Mouse (Mus musculus) regulatory T cell (primary cell): ENCODE measurements at regions not wholly inside any gene's neighbourhood (a gene's known extent, or its start where the extent isn't known, plus 50 kb on each side); places are given as distances from the start of the nearest gene placed in this dataset.
"Not testable (repeated sequence)": the region's sequence is repeated elsewhere in the genome, so short reads cannot be mapped to it uniquely, and the experiment has no call there.

Experiments used
- in situ Hi-C: fragments of 300-600 bp; cut with MboI, MseI; formaldehyde crosslinking; loops from one replicate; pipeline ENCODE4 v1.15.1; 2025; ENCODE audit warnings: high pct_unique_total_duplicates

DNA sequence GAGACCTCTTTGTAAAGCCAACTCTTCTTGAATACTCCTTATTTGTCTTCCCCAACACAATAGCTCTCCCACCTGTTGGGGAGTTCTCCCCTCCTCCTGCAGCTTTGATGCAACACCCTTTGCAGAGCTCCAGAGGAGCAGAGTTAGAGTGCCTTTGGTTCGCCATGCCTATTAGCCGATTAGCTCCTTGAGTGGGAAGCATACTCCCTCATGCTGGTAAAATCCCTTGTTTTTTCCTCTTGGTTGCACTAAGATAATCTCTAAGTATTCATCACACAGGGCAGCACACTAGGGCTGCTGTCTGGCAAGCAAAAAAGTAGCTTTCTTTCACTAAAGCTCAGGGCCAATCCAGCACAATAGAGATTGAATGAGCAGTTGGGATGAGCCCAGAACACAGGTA lies 350.4 kb downstream of the Fut8 start:
- in situ Hi-C loops: no loop called here

DNA sequence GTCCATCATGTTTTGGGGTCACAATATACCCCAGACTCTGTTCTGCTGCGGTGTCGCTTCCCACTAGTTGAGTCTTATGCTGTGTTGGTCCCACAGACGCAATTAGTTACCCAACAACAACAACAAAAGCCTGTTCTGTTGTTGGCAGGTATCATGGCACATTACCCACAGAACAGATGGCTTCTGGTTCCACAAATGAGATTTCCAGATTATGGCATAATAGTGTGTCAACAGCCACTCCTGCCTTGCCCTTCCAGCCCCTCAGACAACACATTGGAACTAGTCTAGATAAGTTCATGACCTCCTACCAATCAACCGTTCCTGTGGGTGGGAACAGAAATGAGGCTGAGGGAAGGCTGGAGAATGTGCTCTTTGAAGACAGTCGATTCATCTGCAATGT lies 351.5 kb downstream of the Fut8 start:
- in situ Hi-C loops: no loop called here

DNA sequence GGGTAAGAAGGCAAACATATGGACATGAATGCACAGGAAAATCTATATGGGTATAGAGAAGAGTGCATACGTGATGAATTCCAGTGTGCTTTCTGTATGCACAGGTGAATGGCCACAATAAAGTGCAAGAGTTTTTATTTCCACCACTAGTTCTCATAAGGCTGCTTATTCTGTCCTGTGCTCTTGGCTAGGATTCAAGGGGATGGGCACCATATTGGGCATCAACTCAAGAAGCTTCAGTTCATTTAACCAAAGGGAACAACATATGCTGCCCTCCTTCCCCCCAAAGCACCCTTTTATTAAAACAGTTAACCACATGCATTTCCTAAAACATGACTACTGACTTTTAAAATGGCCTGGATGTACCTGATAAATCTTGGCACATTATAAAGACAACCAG lies 356.2 kb downstream of the Fut8 start:
- in situ Hi-C loops: no loop called here

DNA sequence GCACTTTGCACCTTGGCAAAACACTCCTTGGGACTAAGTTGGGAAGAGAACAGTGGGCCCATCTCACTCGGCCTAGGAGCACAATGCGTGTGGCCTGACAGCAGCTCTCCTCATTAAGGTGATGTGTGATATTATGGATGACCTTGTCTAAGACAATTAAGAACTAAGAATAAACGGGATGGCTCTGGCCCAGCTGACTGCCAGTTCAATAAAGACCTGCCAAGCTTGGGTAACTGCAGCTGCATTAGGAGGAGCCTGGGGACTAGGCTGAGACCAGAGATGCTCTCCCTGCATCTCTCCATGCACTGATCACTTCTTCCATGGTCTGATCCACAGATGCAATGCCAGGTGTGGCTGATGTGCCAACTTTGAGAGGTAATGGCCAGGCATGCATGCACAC lies 356.7 kb downstream of the Fut8 start:
- in situ Hi-C loops: no loop called here

DNA sequence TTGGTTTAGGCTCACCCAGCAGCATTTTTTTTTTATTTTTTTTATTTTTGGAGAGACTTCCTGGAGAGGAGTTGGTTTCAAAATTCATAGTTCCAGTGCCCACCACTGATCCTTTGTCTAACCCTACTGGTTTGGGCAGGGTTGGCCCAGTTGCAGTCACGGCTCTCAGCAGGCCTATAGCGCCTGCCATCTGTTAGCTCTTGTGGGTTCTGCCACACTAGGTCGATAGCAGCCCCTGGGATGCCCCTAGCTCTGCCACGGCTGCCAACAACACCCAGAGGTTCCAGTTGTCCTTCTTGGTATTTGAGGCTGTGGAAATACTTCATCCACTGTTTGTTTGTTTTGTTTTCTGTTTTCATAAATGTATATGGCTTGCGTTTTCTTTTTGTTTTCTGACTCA lies 357.9 kb downstream of the Fut8 start:
- in situ Hi-C loops: no loop called here

DNA sequence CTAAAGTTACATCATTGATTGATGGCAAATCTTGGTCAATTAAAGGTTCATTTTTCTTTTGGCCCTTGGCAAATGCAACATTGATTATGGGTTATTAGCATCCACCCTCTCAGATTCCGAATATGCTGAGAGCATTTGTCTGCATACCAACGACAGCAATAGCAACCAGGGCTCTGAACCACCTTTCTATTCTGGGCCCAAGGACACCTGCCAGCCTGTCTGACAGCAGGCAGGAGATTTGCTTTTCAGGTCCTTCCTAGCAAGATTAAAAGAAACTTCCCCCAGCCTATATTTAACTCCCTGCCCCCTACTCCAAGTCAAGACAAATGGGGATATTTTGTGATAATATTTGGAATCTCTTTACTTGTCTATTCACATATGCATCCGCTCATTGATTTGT lies 358.8 kb downstream of the Fut8 start:
- in situ Hi-C loops: no loop called here

DNA sequence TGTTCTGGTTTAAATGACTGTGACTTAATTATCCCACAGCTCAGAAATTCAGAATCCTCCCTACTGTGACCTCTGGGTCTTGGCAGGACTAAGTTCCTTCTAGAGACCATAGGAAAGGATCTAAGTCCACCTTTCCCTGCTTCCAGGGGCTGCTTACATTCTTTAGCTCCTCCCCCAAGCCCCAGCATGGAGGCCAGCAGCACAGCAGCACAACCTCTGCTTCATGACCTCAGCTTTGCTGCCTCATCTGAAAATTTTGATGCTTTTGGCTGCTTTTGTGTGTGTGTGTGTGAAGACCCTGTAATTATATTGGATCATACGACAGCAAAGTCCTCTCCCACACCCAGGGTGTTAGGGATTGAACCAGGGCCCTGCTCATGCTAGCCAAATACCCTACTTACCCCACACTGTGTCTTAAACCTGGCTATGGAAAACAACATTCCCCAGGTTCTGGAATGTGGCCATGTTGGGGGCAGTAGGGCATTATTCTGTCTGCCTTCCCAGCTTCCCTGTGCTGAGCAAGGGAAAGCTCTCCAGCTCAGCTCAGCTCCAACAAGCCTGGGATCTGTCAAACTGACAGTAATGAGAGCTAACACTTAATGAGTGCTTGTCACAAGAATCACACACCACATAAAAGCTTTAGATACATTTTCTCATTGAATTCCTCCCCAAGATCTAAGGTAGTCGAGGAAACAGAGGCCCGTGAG lies 359.9 kb downstream of the Fut8 start:
- in situ Hi-C loops: no loop called here

DNA sequence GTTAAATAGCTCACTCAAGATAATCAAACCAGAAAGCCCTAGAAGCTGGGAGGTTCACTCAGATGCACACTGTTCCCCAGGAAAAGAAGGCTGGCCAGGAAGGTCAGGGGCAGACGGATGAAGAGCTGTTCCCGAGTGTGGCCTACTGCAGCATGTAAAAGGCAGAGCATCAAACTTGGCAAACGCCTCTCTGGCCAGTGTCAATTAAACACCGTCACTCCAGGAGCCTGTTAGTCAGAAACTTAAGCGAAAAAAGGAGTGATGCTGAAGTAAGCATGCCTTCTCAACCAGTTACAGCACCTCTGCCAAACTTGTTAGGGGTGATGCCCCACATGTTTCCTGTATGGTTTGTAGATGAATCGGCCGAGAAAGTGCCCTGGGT lies 360.4 kb downstream of the Fut8 start:
- in situ Hi-C loops: no loop called here

DNA sequence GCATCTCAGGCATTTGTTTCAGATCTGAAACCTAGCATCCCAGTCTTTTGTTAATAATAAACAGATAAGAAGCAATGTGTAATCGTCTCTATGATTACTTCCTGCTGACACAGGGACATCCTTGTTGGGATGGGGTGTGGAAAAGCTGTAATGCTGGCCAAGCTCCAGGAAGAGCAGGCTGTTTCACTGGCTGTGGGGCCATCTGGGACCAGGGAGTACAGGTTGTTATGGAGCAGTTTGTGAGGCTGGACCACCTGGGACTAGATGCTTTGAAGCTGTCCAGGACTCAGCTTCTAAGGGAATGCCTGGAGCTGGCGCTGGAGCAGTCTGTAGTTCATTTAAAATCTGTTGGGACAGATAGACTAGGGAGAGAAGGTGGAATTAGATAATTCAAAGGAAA lies 361.5 kb downstream of the Fut8 start:
- in situ Hi-C loops: no loop called here

DNA sequence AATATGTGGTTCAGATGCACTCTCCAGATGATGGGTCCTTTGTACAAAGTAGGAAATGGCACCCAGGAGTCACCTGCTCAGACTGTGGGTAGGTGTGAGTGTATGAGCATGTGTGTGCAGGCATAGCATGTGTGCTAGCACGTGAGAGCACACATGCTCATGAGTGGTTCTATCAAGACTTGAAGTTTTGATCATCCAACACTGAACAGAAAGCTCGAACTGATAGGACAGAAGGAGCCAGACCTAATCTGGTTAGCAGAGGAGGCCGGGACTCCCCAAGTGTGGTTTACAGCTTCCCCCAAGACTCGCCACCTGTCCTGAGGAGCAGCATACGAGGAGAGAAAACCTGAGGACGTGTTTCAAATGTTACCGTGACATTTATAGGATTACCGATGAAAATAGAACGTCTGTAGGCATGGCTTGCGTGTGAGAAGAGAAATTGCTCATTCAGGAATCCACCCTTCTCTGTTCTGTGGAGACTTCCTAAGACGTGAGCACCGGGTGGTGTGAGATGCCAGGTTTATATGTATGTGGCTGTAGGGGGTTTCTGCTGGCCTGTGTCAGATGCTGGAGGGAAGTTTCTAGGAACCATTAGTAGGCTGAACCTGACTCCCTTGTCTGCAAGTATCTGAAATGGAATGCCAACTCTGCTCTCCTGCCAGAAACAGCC lies 366.0 kb downstream of the Fut8 start:
- in situ Hi-C loops: no loop called here

DNA sequence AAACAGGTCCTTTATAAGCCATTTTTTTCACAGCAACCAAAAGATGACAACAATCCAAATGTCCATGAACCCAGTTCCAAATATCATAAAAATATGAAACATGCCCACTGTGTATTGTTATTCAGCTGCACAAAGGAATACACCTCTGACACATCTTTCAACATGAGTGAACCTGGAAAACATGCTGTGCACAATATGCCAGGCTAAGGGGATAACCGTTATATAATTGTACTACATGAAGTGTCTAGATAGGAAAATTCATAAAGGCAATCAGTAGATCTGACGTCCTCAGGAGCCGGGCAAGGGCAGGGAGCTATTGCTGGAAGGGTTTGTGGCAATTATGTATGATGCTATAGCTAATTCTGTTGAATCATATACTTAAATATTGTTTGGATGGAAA lies 379.6 kb downstream of the Fut8 start:
- in situ Hi-C loops: no loop called here

DNA sequence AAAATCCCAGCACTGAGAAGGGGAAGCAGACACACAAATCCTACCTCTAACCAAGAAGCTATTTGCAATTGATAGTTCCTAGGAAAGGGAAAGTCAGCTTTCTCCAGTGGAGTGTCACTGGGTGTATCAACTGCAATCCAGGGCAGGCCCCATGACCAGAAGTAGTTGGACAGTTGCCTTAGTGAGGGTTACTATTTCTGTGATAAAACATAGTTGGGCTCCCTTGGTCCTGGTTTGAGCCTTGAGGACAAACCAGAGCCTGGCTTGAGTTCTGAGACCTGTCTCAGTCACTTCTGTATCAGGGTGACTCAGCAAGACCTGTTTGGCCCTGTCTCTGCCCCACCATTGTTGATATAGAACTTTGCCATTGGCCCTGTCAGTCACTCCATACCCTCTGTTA lies 384.3 kb downstream of the Fut8 start:
- in situ Hi-C loops: no loop called here

DNA sequence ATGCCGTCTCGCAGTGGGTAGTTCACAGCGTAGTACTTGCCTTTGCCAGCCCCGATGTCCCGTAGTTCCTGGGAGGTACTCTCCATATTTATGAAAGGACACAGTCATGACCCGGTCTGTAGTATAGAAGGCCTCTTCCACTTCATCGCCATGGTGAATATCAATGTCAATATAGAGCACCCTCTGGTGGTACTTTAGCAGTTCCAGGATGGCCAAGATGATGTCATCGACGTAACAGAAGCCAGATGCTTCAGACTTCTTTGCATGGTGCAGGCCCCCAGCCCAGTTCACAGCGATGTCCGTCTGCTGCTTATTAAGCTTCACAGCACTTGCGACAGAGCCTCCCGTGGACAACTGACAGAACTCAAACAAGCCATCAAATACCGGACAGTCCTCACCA lies 386.4 kb downstream of the Fut8 start:
- in situ Hi-C loops: not testable (repeated sequence)

DNA sequence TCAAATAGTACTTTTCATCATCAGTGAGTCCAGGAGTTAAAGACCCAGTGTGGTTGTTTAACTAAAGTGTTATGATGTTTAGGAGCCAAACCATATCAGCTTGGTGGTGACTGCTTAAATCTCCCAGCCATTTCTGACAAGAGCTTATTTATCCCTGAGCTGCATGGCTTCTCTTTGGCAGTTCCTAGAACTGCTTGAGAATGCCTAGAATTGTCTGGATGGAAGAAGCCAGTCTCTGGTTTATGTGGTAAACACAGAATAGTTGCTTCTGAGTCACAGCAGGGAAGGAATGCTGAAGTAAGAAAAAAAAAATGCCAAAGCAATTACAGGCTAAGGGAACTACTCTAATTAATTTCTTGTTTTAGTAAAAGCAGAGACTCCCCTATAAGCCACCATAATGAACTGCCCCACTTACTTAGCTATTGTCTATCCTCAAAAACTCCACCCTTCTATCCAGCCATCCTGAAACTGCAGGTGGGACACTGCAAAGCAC lies 390.5 kb downstream of the Fut8 start:
- in situ Hi-C loops: no loop called here

DNA sequence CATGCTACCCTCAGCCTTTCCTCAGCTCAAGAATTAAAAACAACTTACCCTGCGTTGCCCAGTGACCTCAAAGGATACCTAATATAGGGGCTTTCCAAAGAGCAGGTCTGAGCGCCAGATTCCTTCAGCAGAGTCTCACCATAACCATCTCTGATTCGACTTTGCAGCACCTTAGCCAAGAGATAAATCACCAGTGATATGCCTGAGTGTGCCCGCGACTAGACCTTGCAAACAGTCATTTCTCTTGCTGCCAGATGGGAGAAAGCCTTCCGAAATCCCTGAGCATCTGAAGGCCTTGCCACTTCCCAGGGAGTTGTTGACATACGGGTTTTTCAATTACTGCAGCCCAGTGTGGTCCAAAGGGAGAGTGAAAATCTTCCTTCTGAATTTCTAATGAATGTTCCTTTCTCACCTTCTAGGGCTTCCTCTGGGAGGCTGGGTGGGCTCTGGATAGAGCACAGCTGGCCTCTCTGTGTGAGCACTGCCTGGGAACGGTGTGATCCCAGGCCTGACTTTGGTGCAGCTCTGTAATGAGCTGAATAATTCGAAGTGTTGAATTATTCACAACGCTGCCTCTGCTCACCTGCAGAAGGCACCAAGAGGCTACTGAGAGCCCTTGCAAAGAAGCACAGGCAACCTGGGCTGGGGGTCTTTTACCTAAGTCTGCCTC lies 396.2 kb downstream of the Fut8 start:
- in situ Hi-C loops: no loop called here

DNA sequence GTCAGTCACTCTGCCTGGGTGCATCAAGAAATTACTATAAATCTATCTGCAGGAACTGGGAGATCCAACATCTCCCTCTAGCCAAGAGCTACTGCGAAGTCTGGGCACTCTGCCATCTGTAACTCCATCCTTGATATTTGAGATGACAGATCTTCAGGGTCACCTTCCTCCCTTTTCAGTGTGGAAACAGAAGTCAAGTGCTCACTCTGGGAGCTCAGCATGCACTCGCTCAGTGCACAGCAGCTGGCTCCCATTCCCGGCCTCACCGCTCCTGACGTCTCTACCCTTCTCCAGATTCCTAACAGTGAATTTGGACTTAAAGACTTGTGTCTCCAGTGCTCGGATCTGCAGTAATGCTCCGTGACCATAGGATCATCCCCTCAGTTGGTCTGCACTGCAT lies 400.3 kb downstream of the Fut8 start:
- in situ Hi-C loops: no loop called here

DNA sequence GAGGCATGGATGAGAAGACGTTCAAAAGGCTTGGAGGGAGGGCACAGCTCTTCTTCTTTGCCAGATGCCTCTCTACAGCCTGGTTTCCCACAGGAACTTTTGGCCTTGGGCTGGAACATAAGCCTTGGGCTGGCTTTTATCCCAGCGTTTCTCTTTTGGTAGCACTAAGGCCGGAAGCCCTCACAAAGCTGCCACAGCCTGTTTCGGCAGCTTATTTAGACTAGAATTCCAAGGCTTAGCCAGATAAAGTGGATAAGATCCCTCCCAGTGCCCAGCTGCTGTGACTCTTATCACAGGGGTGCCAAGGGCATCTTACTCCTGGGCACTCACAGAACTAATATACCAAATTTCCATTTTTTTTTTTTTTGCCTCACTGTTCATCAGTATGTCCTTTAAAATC lies 404.4 kb downstream of the Fut8 start:
- in situ Hi-C loops: no loop called here

DNA sequence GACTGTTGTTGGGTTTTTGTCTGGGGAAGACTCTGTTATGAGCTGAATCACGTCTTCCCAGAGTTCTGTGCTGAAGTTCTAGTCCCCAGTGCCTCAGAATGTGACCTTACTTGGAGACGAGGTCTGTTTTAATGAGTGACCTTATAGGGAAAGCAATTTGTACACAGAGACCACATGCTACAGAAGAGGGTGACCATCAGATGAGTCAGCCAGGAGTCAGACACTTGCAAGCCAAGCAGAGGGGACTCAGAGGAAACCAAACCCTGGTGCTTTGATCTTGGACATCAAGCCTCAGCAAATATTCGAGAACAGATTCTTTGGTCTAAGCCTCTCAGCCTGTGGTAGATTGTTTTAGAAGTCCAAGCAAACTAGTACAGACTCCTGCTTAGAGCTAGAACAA lies 409.9 kb downstream of the Fut8 start:
- in situ Hi-C loops: no loop called here

DNA sequence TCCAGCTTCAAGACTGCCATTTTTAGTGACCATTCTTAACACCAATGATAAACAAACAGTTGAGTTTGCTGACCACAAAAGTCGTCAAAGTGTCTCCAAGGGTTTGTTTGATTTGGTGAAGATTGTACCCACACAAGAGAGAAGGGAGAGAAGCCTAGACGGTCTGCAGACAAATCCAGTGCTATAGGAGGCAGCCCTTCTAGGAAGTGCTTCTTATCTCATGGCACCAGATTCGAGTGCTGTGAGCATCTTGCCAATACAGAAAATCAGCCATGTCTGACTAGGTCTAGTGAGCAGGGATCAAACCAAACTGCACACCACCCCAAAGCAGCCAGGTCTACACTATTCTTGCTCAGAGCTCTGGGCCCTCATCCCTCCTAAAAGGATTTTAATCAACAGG lies 416.4 kb downstream of the Fut8 start:
- in situ Hi-C loops: no loop called here

DNA sequence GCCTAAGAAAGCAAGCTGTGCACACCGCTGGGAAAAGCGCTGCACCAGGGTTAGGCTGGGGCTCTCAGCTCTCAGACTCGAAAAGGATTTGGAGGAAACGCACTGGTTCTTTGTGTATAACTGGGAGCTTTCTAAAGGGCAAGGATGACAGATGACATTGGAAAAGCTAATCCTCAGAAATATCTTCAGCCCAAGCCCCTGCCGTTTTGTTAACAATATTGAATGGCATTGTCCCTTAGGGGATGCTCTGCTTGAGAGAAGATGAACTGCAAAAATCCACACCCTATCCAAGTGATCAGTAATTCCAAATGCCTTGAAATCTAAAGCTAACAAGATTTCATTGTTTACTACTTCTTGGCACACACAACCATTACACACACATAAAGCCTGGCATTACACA lies 419.1 kb downstream of the Fut8 start:
- in situ Hi-C loops: no loop called here

DNA sequence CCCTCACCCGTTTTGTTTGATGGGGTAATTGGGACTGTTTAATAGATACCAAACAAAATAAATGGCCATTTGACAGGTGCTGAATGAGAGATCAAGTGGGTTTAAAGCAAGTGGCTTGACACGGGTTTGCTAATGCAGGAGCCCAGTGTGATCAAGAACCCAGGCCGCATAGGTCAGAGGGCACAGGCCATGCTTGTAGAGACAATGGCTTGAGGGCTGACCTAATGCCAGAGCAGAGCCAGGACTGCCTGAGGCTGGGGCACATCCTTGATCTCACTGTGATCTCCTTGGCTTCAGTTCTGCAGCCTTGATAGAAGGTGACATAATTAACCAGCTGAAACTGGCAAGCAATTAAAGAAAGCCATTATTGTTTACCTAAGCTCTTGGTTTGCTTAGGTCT lies 420.0 kb downstream of the Fut8 start:
- in situ Hi-C loops: no loop called here

DNA sequence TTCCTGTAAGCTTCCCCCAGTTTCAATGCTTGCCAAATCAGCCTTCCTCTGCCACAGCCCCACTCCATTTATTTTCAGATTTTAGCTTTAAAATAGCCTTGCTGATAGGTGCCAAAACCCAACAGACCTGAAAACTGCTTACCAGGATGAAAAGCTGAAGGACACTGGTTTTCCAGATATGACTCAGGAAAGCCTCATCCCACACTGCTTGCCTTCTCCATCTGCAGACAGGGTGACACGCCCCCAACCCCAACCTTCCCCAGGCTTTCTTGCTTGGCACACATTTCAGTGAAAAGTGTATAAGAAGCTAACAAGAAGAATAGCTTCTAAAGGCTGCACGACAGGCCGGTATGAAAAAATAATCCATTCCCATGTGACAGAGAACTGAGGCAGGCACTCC lies 425.3 kb downstream of the Fut8 start:
- in situ Hi-C loops: no loop called here
